Mouse (Mus musculus) kidney, adult 2 months (tissue): ENCODE data around the gene Ubn1.

Experiments used
- CTCF ChIP-seq: fragments of 200-500 bp; conservative IDR thresholded peaks from 2 replicates; pipeline ENCODE4 v1.5.1; 2011; ENCODE audit warnings: low read depth, mild to moderate bottlenecking, control low read depth, low read length, moderate library complexity, mixed read lengths; ENCODE audit not compliant: insufficient read depth, insufficient read length
- POLR2A ChIP-seq: fragments of 200-500 bp; IDR thresholded peaks from one replicate; pipeline ENCODE4 v1.6.1; 2011; ENCODE audit warnings: low read depth, low read length, control low read depth

GRCm38 (mm10) chr16:5071974-5072373 lies 22.1 kb downstream of the Ubn1 start:
- TF ChIP-seq CTCF: no peak
- TF ChIP-seq POLR2A: no peak
